Mouse (Mus musculus) WW6 (cell line): ENCODE results near the gene Ttc41.

Experiments
- DNase-seq: peaks from one replicate; pipeline ENCODE4 v3.0.0-alpha.2; 2013; ENCODE audit warnings: low read depth, low spot score

Ttc41 gene

DNA sequence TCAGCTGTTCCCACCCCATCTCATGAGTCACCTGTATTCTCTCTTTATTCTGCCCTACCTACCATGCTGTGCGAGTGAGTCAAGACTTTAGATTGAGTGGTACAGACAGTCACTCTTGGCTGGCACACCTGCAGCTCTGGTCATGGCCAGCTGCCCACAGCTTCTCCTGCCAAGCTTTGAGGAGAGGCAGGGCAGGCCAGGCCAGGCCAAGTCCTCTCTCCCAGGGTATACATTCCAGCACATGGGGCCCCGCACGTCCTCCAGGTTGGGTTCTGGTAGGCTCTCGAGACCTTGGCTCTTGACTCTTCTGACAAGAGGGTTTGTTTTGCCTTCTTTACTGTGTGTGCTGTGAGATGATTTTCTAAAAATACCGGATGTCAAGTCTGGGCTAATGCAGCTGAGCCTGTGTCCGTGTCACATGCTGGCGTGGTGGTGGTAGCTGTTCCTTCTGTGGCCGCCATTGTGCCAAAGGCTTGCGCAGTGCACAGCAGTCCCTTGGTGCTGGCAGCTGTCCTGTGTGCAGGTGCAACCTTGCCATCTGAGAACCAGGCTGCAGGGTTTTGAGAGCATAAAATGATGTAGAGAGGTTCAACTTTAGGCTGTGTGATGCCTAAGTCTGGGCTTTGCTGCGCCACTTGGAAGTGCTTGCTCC lies 120.4 kb downstream of the Ttc41 start:
- DNase-seq = no peak
